Mouse (Mus musculus): ENCODE data around the gene Asb16. TPM values are rescaled to one million over a fixed set of nuclear protein-coding genes. Genes with fewer than 3 reads are reported as not detected.

Asb16 gene
- total and polyA plus RNA-seq, 3 experiments: 0.05 TPM; not detected in 2

GRCm38 (mm10) chr11:102320686-102321005 lies 52.1 kb downstream of the Asb16 start:
- ATAC-seq (ENCODE audit: extremely low read depth, insufficient number of reproducible peaks, low FRiP score, poor library complexity, severe bottlenecking): no peak
- no peak for TF ChIP-seq TAL1 (conservative IDR thresholded peaks at IDR 0.05; ENCODE audit: low read depth, low read length)
- no peak for TF ChIP-seq GATA2 (IDR thresholded peaks at IDR 0.05; ENCODE audit: borderline replicate concordance, low read depth, low read length)
- no peak for TF ChIP-seq CTCF (IDR thresholded peaks at IDR 0.05; ENCODE audit: low read depth, low read length)
- no peak for TF ChIP-seq GATA1 (IDR thresholded peaks at IDR 0.05; ENCODE audit: borderline replicate concordance, low read length)
- no peak for TF ChIP-seq POLR2AphosphoS5 (IDR thresholded peaks at IDR 0.05; ENCODE audit: insufficient replicate concordance, low read depth, low read length)
- H3K4me3 ChIP-seq (ENCODE audit: low read depth, low read length): peak overlapping the region; percentile 89; the same call in 1 of the 2 replicates

GRCm38 (mm10) chr11:102321931-102322330 lies 53.4 kb downstream of the Asb16 start:
- Histone ChIP-seq H3K36me3 (replicated peaks) (no peaks in the 10 kb centered on the region), H3K4me3 (ENCODE audit: low read depth, low read length) (no peak overlapping the region), H3K4me1 (ENCODE audit: insufficient read depth, low read depth, low read length) (peaks cover 15% of the 10 kb centered on the region), H3K27me3 (ENCODE audit: insufficient read depth, low read length) (peaks cover 39% of the 10 kb centered on the region), H3K9me3 (replicated peaks) (no peaks in the 10 kb centered on the region)
- ATAC-seq (ENCODE audit: extremely low read depth, insufficient number of reproducible peaks, low FRiP score, poor library complexity, severe bottlenecking) (no peak), DNase-seq (ENCODE audit: low spot score) (no peak)
- TF ChIP-seq CTCF (IDR thresholded peaks at IDR 0.05; ENCODE audit: low read depth, low read length) (no peak), POLR2AphosphoS5 (IDR thresholded peaks at IDR 0.05; ENCODE audit: insufficient replicate concordance, low read depth, low read length) (no peak), TAL1 (conservative IDR thresholded peaks at IDR 0.05; ENCODE audit: low read depth, low read length) (no peak), GATA2 (IDR thresholded peaks at IDR 0.05; ENCODE audit: borderline replicate concordance, low read depth, low read length) (no peak), GATA1 (IDR thresholded peaks at IDR 0.05; ENCODE audit: borderline replicate concordance, low read length) (no peak)

More at GRCm38 (mm10) chr11:102320686-102321005, 52.1 kb downstream of the Asb16 start:
- H3K4me1 ChIP-seq (ENCODE audit: insufficient read depth, low read depth, low read length): peaks cover 23% of the 10 kb centered on the region
- H3K36me3 ChIP-seq (replicated peaks): peaks cover 5% of the 10 kb centered on the region
- H3K27me3 ChIP-seq (ENCODE audit: insufficient read depth, low read length): peaks cover 29% of the 10 kb centered on the region
- no peak for DNase-seq (ENCODE audit: low spot score)
- no peaks in the 10 kb centered on the region for H3K9me3 ChIP-seq (replicated peaks)

GRCm38 (mm10) chr11:102323516-102323915 lies 55.0 kb downstream of the Asb16 start:
- no peaks in the 10 kb centered on the region for H3K36me3 ChIP-seq (replicated peaks)
- no peak for ATAC-seq (ENCODE audit: extremely low read depth, insufficient number of reproducible peaks, low FRiP score, poor library complexity, severe bottlenecking)
- no peak overlapping the region for H3K4me3 ChIP-seq (ENCODE audit: low read depth, low read length)
- no peak for DNase-seq (ENCODE audit: low spot score)
- peaks cover 18% of the 10 kb centered on the region for H3K4me1 ChIP-seq (ENCODE audit: insufficient read depth, low read depth, low read length)
- TF ChIP-seq TAL1 (conservative IDR thresholded peaks at IDR 0.05; ENCODE audit: low read depth, low read length) (no peak), CTCF (IDR thresholded peaks at IDR 0.05; ENCODE audit: low read depth, low read length) (no peak), GATA2 (IDR thresholded peaks at IDR 0.05; ENCODE audit: borderline replicate concordance, low read depth, low read length) (no peak), POLR2AphosphoS5 (IDR thresholded peaks at IDR 0.05; ENCODE audit: insufficient replicate concordance, low read depth, low read length) (no peak), GATA1 (IDR thresholded peaks at IDR 0.05; ENCODE audit: borderline replicate concordance, low read length) (no peak)
- H3K27me3 ChIP-seq (ENCODE audit: insufficient read depth, low read length): peaks cover 53% of the 10 kb centered on the region
- H3K9me3 ChIP-seq (replicated peaks): no peaks in the 10 kb centered on the region

- no peak for DNase-seq (ENCODE audit: low spot score)
- Histone ChIP-seq H3K4me3 (ENCODE audit: low read depth, low read length) (no peak overlapping the region), H3K9me3 (replicated peaks) (no peaks in the 10 kb centered on the region), H3K4me1 (ENCODE audit: insufficient read depth, low read depth, low read length) (peaks cover 2% of the 10 kb centered on the region; the same call in 1 of the 2 replicates), H3K36me3 (replicated peaks) (no peaks in the 10 kb centered on the region), H3K27me3 (ENCODE audit: insufficient read depth, low read length) (peaks cover 61% of the 10 kb centered on the region)
- no peak for TF ChIP-seq GATA2 (IDR thresholded peaks at IDR 0.05; ENCODE audit: borderline replicate concordance, low read depth, low read length)
- ATAC-seq (ENCODE audit: extremely low read depth, insufficient number of reproducible peaks, low FRiP score, poor library complexity, severe bottlenecking): no peak
Observed at GRCm38 (mm10) chr11:102327250-102327649, 58.7 kb downstream of the Asb16 start.

GRCm38 (mm10) chr11:102327839-102328238 lies 59.3 kb downstream of the Asb16 start:
- ATAC-seq (ENCODE audit: extremely low read depth, insufficient number of reproducible peaks, low FRiP score, poor library complexity, severe bottlenecking): no peak
- no peaks in the 10 kb centered on the region for H3K9me3 ChIP-seq (replicated peaks)
- H3K36me3 ChIP-seq (replicated peaks): no peaks in the 10 kb centered on the region
- H3K27me3 ChIP-seq (ENCODE audit: insufficient read depth, low read length): peaks cover 59% of the 10 kb centered on the region
- no peak overlapping the region for H3K4me3 ChIP-seq (ENCODE audit: low read depth, low read length)
- DNase-seq (ENCODE audit: low spot score): no peak
- peaks cover 2% of the 10 kb centered on the region; the same call in 1 of the 2 replicates for H3K4me1 ChIP-seq (ENCODE audit: insufficient read depth, low read depth, low read length)
- no peak for TF ChIP-seq POLR2AphosphoS5 (IDR thresholded peaks at IDR 0.05; ENCODE audit: insufficient replicate concordance, low read depth, low read length)
- no peak for TF ChIP-seq CTCF (IDR thresholded peaks at IDR 0.05; ENCODE audit: low read depth, low read length)
- TF ChIP-seq TAL1 (conservative IDR thresholded peaks at IDR 0.05; ENCODE audit: low read depth, low read length): no peak
- TF ChIP-seq GATA1 (IDR thresholded peaks at IDR 0.05; ENCODE audit: borderline replicate concordance, low read length): no peak
- no peak for TF ChIP-seq GATA2 (IDR thresholded peaks at IDR 0.05; ENCODE audit: borderline replicate concordance, low read depth, low read length)

Other genes starting within 250 kb of the Asb16 start
- gene Mpp3, start 240.3 kb upstream of the Asb16 start, total RNA-seq (2014; fragmentation: Nextera tagmentation): not detected in 2 replicates
- gene Mpp3, start 240.3 kb upstream of the Asb16 start, total RNA-seq (2017): 0.06 and 0.22 TPM in 2 replicates
- not detected in 2 replicates for gene Mpp3, start 240.3 kb upstream of the Asb16 start, polyA plus RNA-seq (2012)
- gene Cd300lg, start 227.2 kb upstream of the Asb16 start, total RNA-seq (2014; fragmentation: Nextera tagmentation): not detected in 2 replicates
- gene Cd300lg, start 227.2 kb upstream of the Asb16 start, total RNA-seq (2017): 0.06 TPM in 1 of 2 replicates, not detected in the other
- not detected in 2 replicates for gene Cd300lg, start 227.2 kb upstream of the Asb16 start, polyA plus RNA-seq (2012)
- 16.1 and 17.2 TPM in 2 replicates for gene Mpp2, start 180.2 kb upstream of the Asb16 start, total RNA-seq (2014; fragmentation: Nextera tagmentation)
- gene Mpp2, start 180.2 kb upstream of the Asb16 start, total RNA-seq (2017): 3.1 and 3.4 TPM in 2 replicates
- gene Mpp2, start 180.2 kb upstream of the Asb16 start, polyA plus RNA-seq (2012): 11.9 and 13.9 TPM in 2 replicates
- gene Ppy, start 167.4 kb upstream of the Asb16 start, total RNA-seq (2014; fragmentation: Nextera tagmentation): not detected in 2 replicates
- gene Ppy, start 167.4 kb upstream of the Asb16 start, total RNA-seq (2017): not detected in 2 replicates
- gene Ppy, start 167.4 kb upstream of the Asb16 start, polyA plus RNA-seq (2012): 0.16 TPM in 1 of 2 replicates, not detected in the other
- gene Pyy, start 160.9 kb upstream of the Asb16 start, total RNA-seq (2014; fragmentation: Nextera tagmentation): not detected in 2 replicates
- gene Pyy, start 160.9 kb upstream of the Asb16 start, total RNA-seq (2017): not detected in 2 replicates
- not detected in 2 replicates for gene Pyy, start 160.9 kb upstream of the Asb16 start, polyA plus RNA-seq (2012)
- gene Nags, start 123.2 kb upstream of the Asb16 start, total RNA-seq (2014; fragmentation: Nextera tagmentation): not detected in 2 replicates
- 0.06 TPM in 1 of 2 replicates, not detected in the other for gene Nags, start 123.2 kb upstream of the Asb16 start, total RNA-seq (2017)
- gene Nags, start 123.2 kb upstream of the Asb16 start, polyA plus RNA-seq (2012): not detected in 2 replicates
- gene Tmem101, start 112.3 kb upstream of the Asb16 start, total RNA-seq (2014; fragmentation: Nextera tagmentation): 8.3 and 10.2 TPM in 2 replicates
- 12.9 and 16.7 TPM in 2 replicates for gene Tmem101, start 112.3 kb upstream of the Asb16 start, total RNA-seq (2017)
- 8.1 and 14.3 TPM in 2 replicates for gene Tmem101, start 112.3 kb upstream of the Asb16 start, polyA plus RNA-seq (2012)
- gene Lsm12, start 83.4 kb upstream of the Asb16 start, total RNA-seq (2014; fragmentation: Nextera tagmentation): 160 and 182 TPM in 2 replicates
- 44.1 and 51.8 TPM in 2 replicates for gene Lsm12, start 83.4 kb upstream of the Asb16 start, total RNA-seq (2017)
- gene Lsm12, start 83.4 kb upstream of the Asb16 start, polyA plus RNA-seq (2012): 114 and 136 TPM in 2 replicates
- gene G6pc3, start 79.1 kb upstream of the Asb16 start, total RNA-seq (2014; fragmentation: Nextera tagmentation): 37.8 and 45.9 TPM in 2 replicates
- gene G6pc3, start 79.1 kb upstream of the Asb16 start, total RNA-seq (2017): 12.4 and 13.1 TPM in 2 replicates
- gene G6pc3, start 79.1 kb upstream of the Asb16 start, polyA plus RNA-seq (2012): 14.6 and 14.8 TPM in 2 replicates
- 20.5 and 30.7 TPM in 2 replicates for gene Hdac5, start 38.6 kb upstream of the Asb16 start, total RNA-seq (2014; fragmentation: Nextera tagmentation)
- 24.0 and 24.4 TPM in 2 replicates for gene Hdac5, start 38.6 kb upstream of the Asb16 start, total RNA-seq (2017)
- 42.8 and 48.2 TPM in 2 replicates for gene Hdac5, start 38.6 kb upstream of the Asb16 start, polyA plus RNA-seq (2012)
- gene BC030867, start 19.9 kb upstream of the Asb16 start, total RNA-seq (2014; fragmentation: Nextera tagmentation): 42.5 and 45.0 TPM in 2 replicates
- gene BC030867, start 19.9 kb upstream of the Asb16 start, total RNA-seq (2017): 4.9 and 5.7 TPM in 2 replicates
- gene BC030867, start 19.9 kb upstream of the Asb16 start, polyA plus RNA-seq (2012): 5.4 and 10.1 TPM in 2 replicates
- gene Tmub2, start 16.2 kb downstream of the Asb16 start, total RNA-seq (2014; fragmentation: Nextera tagmentation): 17.9 and 24.4 TPM in 2 replicates
- gene Tmub2, start 16.2 kb downstream of the Asb16 start, total RNA-seq (2017): 30.3 and 32.4 TPM in 2 replicates
- 27.2 and 27.6 TPM in 2 replicates for gene Tmub2, start 16.2 kb downstream of the Asb16 start, polyA plus RNA-seq (2012)
- gene Atxn7l3, start 27.9 kb downstream of the Asb16 start, total RNA-seq (2014; fragmentation: Nextera tagmentation): 24.4 and 29.9 TPM in 2 replicates
- 24.0 and 24.7 TPM in 2 replicates for gene Atxn7l3, start 27.9 kb downstream of the Asb16 start, total RNA-seq (2017)
- 60.0 and 65.2 TPM in 2 replicates for gene Atxn7l3, start 27.9 kb downstream of the Asb16 start, polyA plus RNA-seq (2012)
- gene Ubtf, start 51.0 kb downstream of the Asb16 start, total RNA-seq (2014; fragmentation: Nextera tagmentation): 69.7 and 74.7 TPM in 2 replicates
- 133 and 151 TPM in 2 replicates for gene Ubtf, start 51.0 kb downstream of the Asb16 start, total RNA-seq (2017)
- 179 and 180 TPM in 2 replicates for gene Ubtf, start 51.0 kb downstream of the Asb16 start, polyA plus RNA-seq (2012)
- 5.9 and 596 TPM in 2 replicates for gene Slc4a1, start 97.5 kb downstream of the Asb16 start, total RNA-seq (2014; fragmentation: Nextera tagmentation)
- gene Slc4a1, start 97.5 kb downstream of the Asb16 start, total RNA-seq (2017): 1.1 and 1.5 TPM in 2 replicates
- 2.3 and 2.9 TPM in 2 replicates for gene Slc4a1, start 97.5 kb downstream of the Asb16 start, polyA plus RNA-seq (2012)
- gene Rundc3a, start 124.7 kb downstream of the Asb16 start, total RNA-seq (2014; fragmentation: Nextera tagmentation): not detected in 2 replicates
- gene Rundc3a, start 124.7 kb downstream of the Asb16 start, total RNA-seq (2017): 0.16 TPM in 1 of 2 replicates, not detected in the other
- not detected in 2 replicates for gene Rundc3a, start 124.7 kb downstream of the Asb16 start, polyA plus RNA-seq (2012)
- gene Slc25a39, start 139.2 kb downstream of the Asb16 start, total RNA-seq (2014; fragmentation: Nextera tagmentation): 205 TPM in 2 replicates
- 55.3 and 55.9 TPM in 2 replicates for gene Slc25a39, start 139.2 kb downstream of the Asb16 start, total RNA-seq (2017)
- gene Slc25a39, start 139.2 kb downstream of the Asb16 start, polyA plus RNA-seq (2012): 230 and 231 TPM in 2 replicates
- gene Grn, start 161.6 kb downstream of the Asb16 start, total RNA-seq (2014; fragmentation: Nextera tagmentation): 45.8 and 46.0 TPM in 2 replicates
- gene Grn, start 161.6 kb downstream of the Asb16 start, total RNA-seq (2017): 52.4 and 65.8 TPM in 2 replicates
- gene Grn, start 161.6 kb downstream of the Asb16 start, polyA plus RNA-seq (2012): 13.2 and 21.1 TPM in 2 replicates
- not detected in 2 replicates for gene Fam171a2, start 178.9 kb downstream of the Asb16 start, total RNA-seq (2014; fragmentation: Nextera tagmentation)
- 0.05 TPM in 1 of 2 replicates, not detected in the other for gene Fam171a2, start 178.9 kb downstream of the Asb16 start, total RNA-seq (2017)
- 0.08 and 0.16 TPM in 2 replicates for gene Fam171a2, start 178.9 kb downstream of the Asb16 start, polyA plus RNA-seq (2012)
- 27.3 and 37.6 TPM in 2 replicates for gene Itga2b, start 201.4 kb downstream of the Asb16 start, total RNA-seq (2014; fragmentation: Nextera tagmentation)
- 72.3 and 76.1 TPM in 2 replicates for gene Itga2b, start 201.4 kb downstream of the Asb16 start, total RNA-seq (2017)
- gene Itga2b, start 201.4 kb downstream of the Asb16 start, polyA plus RNA-seq (2012): 23.5 and 27.8 TPM in 2 replicates